Mouse (Mus musculus) liver, adult 2 months (tissue): Measurements from ENCODE around the gene Ap4s1. TPM values are rescaled to one million over a fixed set of nuclear protein-coding genes. Genes with fewer than 3 reads are reported as not detected.
A peak's percentile ranks its signal among the peaks of the same experiment; 100 is the strongest.

Experiments used
- DNase-seq: peaks from one replicate; pipeline ENCODE4 v3.0.0-alpha.2; 2011; ENCODE audit warnings: low read depth, low spot score; ENCODE audit errors: extremely low read depth
- H3K27ac ChIP-seq: fragments of 200-500 bp; replicated peaks from 2 replicates; pipeline ENCODE4 v1.5.1; 2012; ENCODE audit warnings: low read depth, mild to moderate bottlenecking, control low read depth, inconsistent platforms, low read length; ENCODE audit not compliant: insufficient read depth
- H3K27me3 ChIP-seq: fragments of 200-500 bp; 2 replicates; pipeline ENCODE4 v1.6.1; 2012; ENCODE audit warnings: mild to moderate bottlenecking, moderate library complexity, low read length, inconsistent platforms; ENCODE audit not compliant: control insufficient read depth, insufficient read depth
- H3K36me3 ChIP-seq: fragments of 200-500 bp; 2 replicates; pipeline ENCODE4 v1.6.1; 2012; ENCODE audit warnings: low read length, inconsistent platforms; ENCODE audit not compliant: control insufficient read depth, insufficient read depth
- H3K4me1 ChIP-seq: fragments of 200-500 bp; 2 replicates; pipeline ENCODE4 v1.6.1; 2011; ENCODE audit warnings: low read length; ENCODE audit not compliant: control insufficient read depth, insufficient read depth
- H3K4me3 ChIP-seq: fragments of 200-500 bp; 2 replicates; pipeline ENCODE4 v1.5.1; 2011; ENCODE audit warnings: low read depth, mild to moderate bottlenecking, control low read depth, low read length, moderate library complexity; ENCODE audit not compliant: insufficient read depth
- H3K79me2 ChIP-seq: fragments of 200-500 bp; 2 replicates; pipeline ENCODE4 v1.6.1; 2012; ENCODE audit warnings: inconsistent platforms, mild to moderate bottlenecking, low read length, moderate library complexity; ENCODE audit not compliant: control insufficient read depth, insufficient read depth
- H3K9ac ChIP-seq: fragments of 200-500 bp; 2 replicates; pipeline ENCODE4 v1.6.1; 2012; ENCODE audit warnings: low read depth, mild to moderate bottlenecking, control low read depth, inconsistent platforms, low read length
- CTCF ChIP-seq: fragments of 200-500 bp; IDR thresholded peaks from 2 replicates; pipeline ENCODE4 v1.5.1; 2011; ENCODE audit warnings: low read depth, low read length, control low read depth
- POLR2A ChIP-seq: fragments of 200-500 bp; IDR thresholded peaks from 2 replicates; pipeline ENCODE4 v1.6.1; 2011; ENCODE audit warnings: low read length, control low read depth; ENCODE audit not compliant: insufficient read depth; ENCODE audit errors: extremely low read depth
- WGBS: fragments of 180-500 bp; shearing (Covaris S2); methylation state at CpG from one replicate; pipeline ENCODE4 v1.1.7; 2018; 5-methylcytosine and 5-hydroxymethylcytosine counted together
- polyA plus RNA-seq: library from polyadenylated mRNA; depleted of rRNA; stranded (reverse); fragments of >200 nt; gene quantifications from 2 replicates; pipeline ENCODE4 v1.2.3, GENCODE M21; 2012
- total RNA-seq: library from RNA; depleted of rRNA; stranded (reverse); fragments of >200 nt; gene quantifications from 2 replicates; pipeline ENCODE4 v1.2.3, GENCODE M21; 2014

The Ap4s1 gene
- total and polyA plus RNA-seq, 2 experiments = 4.4 to 20.3 TPM

GRCm38 (mm10) chr12:51706673-51707235, 15.9 kb downstream of the Ap4s1 start:
- H3K27ac ChIP-seq = no peak overlapping the region
- H3K4me1 ChIP-seq = no peaks in the 10 kb centered on the region
- H3K79me2 ChIP-seq = 0 out of 2 replicates have a peak, but pooled peaks cover 2% of the 10 kb centered on the region
- 88% methylated on average over 5 of the region's 5 CpGs for WGBS
- H3K9ac ChIP-seq = no peak overlapping the region
- TF ChIP-seq POLR2A (no peak), CTCF (no peak)
- DNase-seq = peak; percentile 31
- no peak overlapping the region for H3K4me3 ChIP-seq
- H3K27me3 ChIP-seq = no peaks in the 10 kb centered on the region
- no peaks in the 10 kb centered on the region for H3K36me3 ChIP-seq

GRCm38 (mm10) chr12:51708941-51709686, 18.3 kb downstream of the Ap4s1 start:
- Histone ChIP-seq H3K4me3 (no peak overlapping the region; the same call in 1 of the 2 replicates), H3K9ac (no peak overlapping the region), H3K79me2 (0 out of 2 replicates have a peak, but pooled peaks cover 2% of the 10 kb centered on the region), H3K27me3 (no peaks in the 10 kb centered on the region), H3K27ac (peak overlapping the region; percentile 16; the same call in 1 of the 2 replicates), H3K36me3 (no peaks in the 10 kb centered on the region), H3K4me1 (no peaks in the 10 kb centered on the region)
- TF ChIP-seq POLR2A = no peak
- no peak for TF ChIP-seq CTCF
- DNase-seq = no peak
- WGBS = 79% methylated on average over 14 of the region's 14 CpGs

GRCm38 (mm10) chr12:51709741-51710140, 18.9 kb downstream of the Ap4s1 start:
- no peak for TF ChIP-seq POLR2A
- TF ChIP-seq CTCF = no peak
- no peak overlapping the region for H3K9ac ChIP-seq
- H3K27me3 ChIP-seq = no peaks in the 10 kb centered on the region
- no peaks in the 10 kb centered on the region for H3K4me1 ChIP-seq
- no peak overlapping the region for H3K4me3 ChIP-seq
- 80% methylated on average over 3 of the region's 3 CpGs for WGBS
- no peaks in the 10 kb centered on the region for H3K36me3 ChIP-seq
- H3K27ac ChIP-seq = no peak overlapping the region
- 0 out of 2 replicates have a peak, but pooled peaks cover 2% of the 10 kb centered on the region for H3K79me2 ChIP-seq
- DNase-seq = no peak

GRCm38 (mm10) chr12:51710154-51710553, 19.3 kb downstream of the Ap4s1 start:
- Histone ChIP-seq H3K4me3 (no peak overlapping the region), H3K79me2 (0 out of 2 replicates have a peak, but pooled peaks cover 2% of the 10 kb centered on the region), H3K36me3 (no peaks in the 10 kb centered on the region), H3K27ac (no peak overlapping the region), H3K27me3 (no peaks in the 10 kb centered on the region), H3K4me1 (no peaks in the 10 kb centered on the region), H3K9ac (no peak overlapping the region)
- WGBS = 72% methylated on average over 5 of the region's 5 CpGs
- no peak for DNase-seq
- TF ChIP-seq POLR2A = no peak
- TF ChIP-seq CTCF = no peak

- Histone ChIP-seq H3K27ac (no peak overlapping the region), H3K9ac (no peak overlapping the region), H3K27me3 (no peaks in the 10 kb centered on the region), H3K79me2 (no peaks in the 10 kb centered on the region), H3K36me3 (no peaks in the 10 kb centered on the region), H3K4me1 (no peaks in the 10 kb centered on the region), H3K4me3 (no peak overlapping the region)
- 54% methylated on average over 1 of the region's 1 CpGs for WGBS
- no peak for DNase-seq
- TF ChIP-seq POLR2A (no peak), CTCF (no peak)
These were observed 21.9 kb downstream of the Ap4s1 start for GRCm38 (mm10) chr12:51712685-51713084.

- TF ChIP-seq POLR2A (no peak), CTCF (no peak)
- 86% methylated on average over 6 of the region's 6 CpGs for WGBS
- no peak for DNase-seq
These were observed 27.8 kb downstream of the Ap4s1 start for GRCm38 (mm10) chr12:51718617-51719016.

More at GRCm38 (mm10) chr12:51718617-51719016, 27.8 kb downstream of the Ap4s1 start:
- Histone ChIP-seq H3K4me3 (no peak overlapping the region), H3K27me3 (no peaks in the 10 kb centered on the region), H3K36me3 (peaks cover 3% of the 10 kb centered on the region; the same call in 1 of the 2 replicates), H3K79me2 (no peaks in the 10 kb centered on the region), H3K9ac (no peak overlapping the region), H3K4me1 (no peaks in the 10 kb centered on the region), H3K27ac (no peak overlapping the region)
